Mouse (Mus musculus): ENCODE measurements at regions not wholly inside any gene's neighbourhood (a gene's known extent, or its start where the extent isn't known, plus 50 kb on each side); places are given as distances from the start of the nearest gene placed in this dataset.
"Not testable (repeated sequence)": the region's sequence is repeated elsewhere in the genome, so short reads cannot be mapped to it uniquely, and the experiment has no call there.

GRCm38 (mm10) chr1:12571755-12572358 lies 1158.0 kb downstream of the A830018L16Rik start:
- DNase-seq (ENCODE audit: low spot score in 2 of 2), result no peak

GRCm38 (mm10) chr1:12572770-12573169 lies 1158.9 kb downstream of the A830018L16Rik start:
- no peak for DNase-seq (ENCODE audit: low spot score in 2 of 2)

- DNase-seq (ENCODE audit: low spot score in 2 of 2), result no peak
Measured at GRCm38 (mm10) chr1:12574274-12574673, 1160.4 kb downstream of the A830018L16Rik start.

- no peak for DNase-seq (ENCODE audit: low spot score in 2 of 2)
Measured at GRCm38 (mm10) chr1:12577027-12577703, 1163.3 kb downstream of the A830018L16Rik start.

GRCm38 (mm10) chr1:12577978-12578377 lies 1164.1 kb downstream of the A830018L16Rik start:
- no peak for DNase-seq (ENCODE audit: low spot score in 2 of 2)

- no peak for DNase-seq (ENCODE audit: low spot score in 2 of 2)
Measured at GRCm38 (mm10) chr1:12583012-12583411, 1169.1 kb downstream of the A830018L16Rik start.

- DNase-seq (ENCODE audit: low spot score in 2 of 2), result not testable (repeated sequence)
Measured at GRCm38 (mm10) chr1:12586981-12587380, 1173.1 kb downstream of the A830018L16Rik start.

GRCm38 (mm10) chr1:12612102-12612501 lies 1198.2 kb downstream of the A830018L16Rik start:
- DNase-seq (ENCODE audit: low spot score in 2 of 2), result no peak

- DNase-seq (ENCODE audit: low spot score in 2 of 2), result no peak
Measured at GRCm38 (mm10) chr1:12615303-12615702, 1201.4 kb downstream of the A830018L16Rik start.

- DNase-seq (ENCODE audit: low spot score in 2 of 2), result no peak
Measured at GRCm38 (mm10) chr1:12615733-12616481, 1202.0 kb downstream of the A830018L16Rik start.

GRCm38 (mm10) chr1:12619981-12620380 lies 1206.1 kb downstream of the A830018L16Rik start:
- no peak for DNase-seq (ENCODE audit: low spot score in 2 of 2)

GRCm38 (mm10) chr1:12620825-12621224 lies 1206.9 kb downstream of the A830018L16Rik start:
- DNase-seq (ENCODE audit: low spot score in 2 of 2), result no peak

GRCm38 (mm10) chr1:12623158-12623557 lies 1209.3 kb downstream of the A830018L16Rik start:
- no peak for DNase-seq (ENCODE audit: low spot score in 2 of 2)

- no peak for DNase-seq (ENCODE audit: low spot score in 2 of 2)
Measured at GRCm38 (mm10) chr1:12633049-12633448, 1219.1 kb downstream of the A830018L16Rik start.

- DNase-seq (ENCODE audit: low spot score in 2 of 2), result no peak
Measured at GRCm38 (mm10) chr1:12636326-12637147, 1222.6 kb downstream of the A830018L16Rik start.

GRCm38 (mm10) chr1:12640983-12641382 lies 1227.1 kb downstream of the A830018L16Rik start:
- no peak for DNase-seq (ENCODE audit: low spot score in 2 of 2)

All from urinary bladder, adult 18-20 months (tissue).